Mouse (Mus musculus) myocyte (in vitro differentiated cells): ENCODE measurements at regions not wholly inside any gene's neighbourhood (a gene's known extent, or its start where the extent isn't known, plus 50 kb on each side); places are given as distances from the start of the nearest gene placed in this dataset.

Experiments
- CEBPB ChIP-seq: IDR thresholded peaks from 2 replicates; pipeline ENCODE4 v1.6.1; 2011; ENCODE audit warnings: mild to moderate bottlenecking, moderate library complexity; ENCODE audit not compliant: poor library complexity, insufficient read depth, severe bottlenecking
- E2F4 ChIP-seq: IDR thresholded peaks from one replicate; pipeline ENCODE4 v1.6.1; 2011; ENCODE audit warnings: mild to moderate bottlenecking, control low read depth, moderate library complexity; ENCODE audit not compliant: insufficient read depth
- MAX ChIP-seq: IDR thresholded peaks from one replicate; pipeline ENCODE4 v1.6.1; 2011; ENCODE audit warnings: low read depth, mild to moderate bottlenecking, control low read depth
- MYOG ChIP-seq, 3 experiments: IDR thresholded peaks; one replicate each; pipeline ENCODE4 v1.6.1; 2011; ENCODE audit warnings: control low read depth in 2 of 3, low read depth in 2 of 3, mild to moderate bottlenecking in 2 of 3; ENCODE audit not compliant: insufficient read length in 2 of 3, control insufficient read depth in 1 of 3, insufficient read depth in 1 of 3
- POLR2A ChIP-seq: IDR thresholded peaks from one replicate; pipeline ENCODE4 v1.6.1; 2011; ENCODE audit warnings: low read depth, mild to moderate bottlenecking, control low read depth, moderate library complexity; ENCODE audit not compliant: insufficient read length
- POLR2AphosphoS2 ChIP-seq: IDR thresholded peaks from one replicate; pipeline ENCODE4 v1.6.1; 2011; ENCODE audit warnings: low read depth, control low read depth; ENCODE audit not compliant: insufficient read length
- REST ChIP-seq: IDR thresholded peaks from one replicate; pipeline ENCODE4 v1.6.1; 2011; ENCODE audit warnings: mild to moderate bottlenecking, control low read depth, moderate library complexity; ENCODE audit not compliant: insufficient read depth, insufficient read length
- TCF12 ChIP-seq: IDR thresholded peaks from one replicate; pipeline ENCODE4 v1.6.1; 2011; ENCODE audit warnings: mild to moderate bottlenecking, control low read depth; ENCODE audit not compliant: poor library complexity, insufficient read depth, severe bottlenecking

- no peak for TF ChIP-seq POLR2A
- no peak for TF ChIP-seq E2F4
- TF ChIP-seq TCF12 = no peak
- TF ChIP-seq MYOG (IDR thresholded peaks at IDR 0.05; ENCODE audit: control insufficient read depth in 1 of 3, insufficient read depth in 1 of 3, insufficient read length in 2 of 3, low read depth in 2 of 3) = no peak
- no peak for TF ChIP-seq CEBPB
- TF ChIP-seq MAX = no peak
- TF ChIP-seq REST = no peak
- TF ChIP-seq POLR2AphosphoS2 = no peak
Observed at GRCm38 (mm10) chr2:117866946-117867345, 244.7 kb upstream of the Thbs1 start.
